Mouse (Mus musculus) brain, embryonic 14.5 days (tissue): ENCODE measurements around the gene Scgb2b26.
"Not testable (repeated sequence)": the region's sequence is repeated elsewhere in the genome, so short reads cannot be mapped to it uniquely, and the experiment has no call there.

Experiments used
- CTCF ChIP-seq: fragments of 200-500 bp; IDR thresholded peaks from 2 replicates; pipeline ENCODE4 v1.5.1; 2012; ENCODE audit warnings: inconsistent platforms, mild to moderate bottlenecking, moderate library complexity, borderline replicate concordance; ENCODE audit not compliant: insufficient read depth, insufficient read length; ENCODE audit errors: extremely low read depth
- POLR2A ChIP-seq: fragments of 200-500 bp; IDR thresholded peaks from 2 replicates; pipeline ENCODE4 v1.6.1; 2012; ENCODE audit warnings: mild to moderate bottlenecking, inconsistent platforms, borderline replicate concordance; ENCODE audit not compliant: poor library complexity, insufficient read depth, insufficient read length, severe bottlenecking; ENCODE audit errors: extremely low read depth

GRCm38 (mm10) chr7:33982281-33982680 lies 37.4 kb upstream of the Scgb2b26 start:
- TF ChIP-seq POLR2A = not testable (repeated sequence)
- TF ChIP-seq CTCF = peak; percentile 32; the same call in 1 of the 2 replicates
